Mouse (Mus musculus) bone marrow, adult 2 months (tissue): Measurements from ENCODE around the gene Slc41a2.

Source experiments
- CTCF ChIP-seq: fragments of 200-500 bp; IDR thresholded peaks from 2 replicates; pipeline ENCODE4 v1.5.1; 2011; ENCODE audit warnings: low read length, control low read depth; ENCODE audit not compliant: control insufficient read depth, insufficient read depth
- POLR2A ChIP-seq: fragments of 200-500 bp; IDR thresholded peaks from 2 replicates; pipeline ENCODE4 v1.6.1; 2011; ENCODE audit warnings: low read depth, mild to moderate bottlenecking, control low read depth, low read length, borderline replicate concordance; ENCODE audit not compliant: control insufficient read depth

DNA sequence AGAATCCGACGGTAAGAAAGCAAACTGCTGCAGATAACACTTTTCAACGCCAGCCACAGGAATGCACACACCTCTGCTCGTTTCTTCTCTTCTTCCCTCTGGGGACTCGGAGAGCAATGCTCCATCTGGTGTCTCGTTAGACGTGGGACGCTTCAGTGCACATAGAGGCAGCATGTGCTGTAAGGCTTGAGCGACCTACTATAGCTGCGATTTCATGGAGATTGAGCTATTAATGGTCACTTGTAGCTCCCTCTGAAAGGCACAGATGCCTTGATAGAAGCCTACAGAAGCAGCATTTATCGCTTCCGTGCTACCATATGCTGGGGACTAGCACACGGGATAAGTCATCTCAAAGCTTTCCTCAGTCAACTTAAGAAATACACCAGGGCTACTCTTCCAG, 71.0 kb downstream of the Slc41a2 start:
- TF ChIP-seq POLR2A: no peak
- no peak for TF ChIP-seq CTCF
